Mouse (Mus musculus) layer of hippocampus, adult 18-20 months (tissue): ENCODE results near the gene Rab6b. TPM values are rescaled to one million over a fixed set of nuclear protein-coding genes. Genes with fewer than 3 reads are reported as not detected.
"Not testable (repeated sequence)": the region's sequence is repeated elsewhere in the genome, so short reads cannot be mapped to it uniquely, and the experiment has no call there.

Source experiments
- DNase-seq, 2 experiments: peaks; one replicate each; pipeline ENCODE4 v3.0.0; 2022; ENCODE audit warnings: low spot score in 2 of 2
- total RNA-seq, 2 experiments: library from RNA; stranded (reverse); gene quantifications; 2 replicates each; pipeline ENCODE4 v1.2.3; 2021

Rab6b gene
- total RNA-seq, 2 experiments from 2014 or later: 431 to 437 TPM

DNA sequence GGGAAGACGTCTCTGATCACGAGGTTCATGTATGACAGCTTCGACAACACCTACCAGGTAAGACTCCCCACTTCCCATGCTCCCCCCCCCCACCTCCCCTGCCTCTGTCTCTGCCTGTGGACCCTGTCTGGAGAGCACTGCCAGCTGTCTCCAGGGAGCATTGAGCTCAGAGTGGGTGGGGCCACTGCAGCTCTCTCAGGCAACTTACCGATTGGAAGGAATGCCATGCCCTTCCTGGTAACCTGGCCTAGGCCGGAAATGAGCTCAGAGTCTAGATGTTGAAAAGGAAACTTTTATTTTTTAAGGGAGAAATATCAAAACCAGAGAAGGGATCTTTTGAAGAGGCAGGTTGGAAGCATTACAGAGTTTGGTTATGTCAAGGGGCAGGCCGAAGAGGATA, 28.8 kb downstream of the Rab6b start:
- no peak for DNase-seq

DNA sequence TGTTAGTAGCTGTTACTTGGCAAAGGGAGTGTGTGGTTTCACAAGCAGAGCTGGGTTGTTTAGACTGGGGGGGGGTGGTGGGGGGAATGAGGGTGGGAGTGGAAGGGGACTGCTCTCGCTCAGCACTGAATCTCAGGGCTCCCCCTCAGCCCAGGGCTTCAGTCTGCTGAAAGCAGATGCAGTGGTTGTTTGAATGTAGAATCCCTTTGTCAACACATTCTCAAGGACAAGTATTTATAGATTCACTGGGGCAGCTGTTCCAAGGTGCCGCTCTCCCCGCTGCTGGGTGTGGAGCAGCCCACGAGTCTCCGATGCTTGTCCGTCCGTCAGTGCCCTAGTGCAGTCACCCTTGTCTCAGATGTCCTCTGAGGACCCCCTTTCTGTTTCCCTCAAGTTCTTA, 29.7 kb downstream of the Rab6b start:
- no peak for DNase-seq

DNA sequence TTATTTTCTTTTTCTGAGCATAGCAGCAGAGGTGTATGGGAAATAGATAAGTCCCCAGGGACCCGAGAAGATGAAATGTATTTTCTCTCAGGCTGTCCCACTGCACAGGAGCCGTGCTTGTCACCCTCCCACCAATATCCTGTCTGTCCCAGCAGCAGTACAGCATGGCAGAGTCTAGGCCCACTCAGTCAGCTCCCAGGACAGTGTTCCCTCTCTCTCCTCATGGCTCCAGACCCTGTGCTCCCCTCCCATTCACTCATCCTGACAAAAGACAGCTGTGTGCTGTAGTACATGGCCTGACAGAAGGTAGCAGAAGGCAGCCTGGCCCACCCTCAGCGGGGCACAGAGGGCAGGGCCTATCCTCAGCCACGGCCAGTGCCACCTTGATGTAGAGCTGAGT, 32.3 kb downstream of the Rab6b start:
- no peak for DNase-seq

DNA sequence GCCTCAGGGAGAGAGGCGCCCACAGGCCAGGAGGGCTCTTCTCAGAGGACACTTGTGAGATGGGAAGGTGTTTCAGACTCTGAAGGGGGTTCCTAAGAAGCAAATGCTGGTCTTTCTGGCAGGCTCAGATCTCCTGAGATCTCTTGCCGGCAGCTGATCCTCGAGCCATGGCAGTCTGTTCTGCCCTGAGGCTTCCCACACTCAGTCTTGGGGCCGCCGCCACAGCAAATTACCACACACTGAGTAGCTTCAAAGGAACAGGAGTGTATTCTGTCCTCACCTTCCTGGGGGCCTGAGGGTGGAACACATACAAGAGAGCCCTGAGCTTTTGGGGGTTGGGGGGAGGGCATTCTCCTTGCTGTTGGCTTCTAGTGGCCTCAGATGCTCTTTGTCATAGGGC, 33.8 kb downstream of the Rab6b start:
- no peak for DNase-seq

DNA sequence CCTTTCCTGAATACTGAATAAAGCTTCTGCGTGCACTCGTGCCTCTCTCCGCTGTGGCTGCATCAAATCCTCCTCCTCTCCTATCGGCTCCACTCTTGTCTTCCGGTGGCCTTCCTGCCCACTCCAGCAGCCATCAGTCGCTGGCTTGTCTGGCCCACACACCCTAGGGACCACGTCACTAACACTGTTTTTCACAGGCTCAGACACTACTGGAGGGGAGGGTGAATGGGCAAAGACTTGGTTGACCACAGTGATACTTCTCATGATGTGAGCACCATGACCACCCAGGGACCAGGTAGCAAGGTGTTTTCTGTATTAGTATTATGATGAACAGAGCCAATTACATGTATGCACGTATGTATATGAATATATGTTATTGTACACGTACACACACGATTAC, 34.7 kb downstream of the Rab6b start:
- no peak for DNase-seq

DNA sequence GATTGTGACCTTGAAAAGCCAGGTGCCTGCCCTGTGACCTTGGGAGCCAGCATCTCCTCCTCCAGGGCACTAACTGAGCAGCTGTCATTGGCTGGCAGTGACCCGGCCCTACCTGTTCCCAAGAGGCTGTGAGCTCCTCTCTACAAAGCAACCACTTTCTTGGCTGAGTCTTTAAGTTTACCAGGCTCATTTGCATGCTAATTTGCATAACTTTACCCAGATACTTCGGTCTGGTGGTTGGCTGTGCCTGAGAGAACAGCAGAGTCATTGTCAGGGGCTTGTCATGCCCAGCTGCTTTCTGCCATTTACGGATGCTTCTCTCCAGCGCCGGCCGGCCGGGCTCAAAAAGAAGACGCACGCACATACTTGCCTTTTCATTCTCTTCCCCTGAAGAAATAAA, 35.1 kb downstream of the Rab6b start:
- DNase-seq: peak; percentile 54 to 66

DNA sequence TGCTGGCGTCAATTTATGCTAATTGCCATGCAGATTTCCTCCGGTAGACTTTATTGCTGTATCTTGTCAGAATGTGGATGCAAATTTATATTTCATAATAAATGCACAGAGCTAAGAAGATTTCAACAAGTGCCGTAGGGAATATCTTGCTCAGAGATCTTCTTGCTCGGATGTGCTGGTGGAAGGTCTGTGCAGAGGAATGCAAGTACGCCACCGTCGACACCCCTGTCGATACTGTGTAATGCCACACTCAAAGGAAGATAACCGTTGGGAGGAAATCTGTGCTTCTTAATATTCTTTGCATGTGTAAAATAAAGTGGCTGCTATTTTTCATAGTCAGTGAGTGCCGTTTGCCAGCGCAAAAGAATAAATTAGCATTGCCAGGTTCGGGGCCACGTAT, 35.5 kb downstream of the Rab6b start:
- no peak for DNase-seq

DNA sequence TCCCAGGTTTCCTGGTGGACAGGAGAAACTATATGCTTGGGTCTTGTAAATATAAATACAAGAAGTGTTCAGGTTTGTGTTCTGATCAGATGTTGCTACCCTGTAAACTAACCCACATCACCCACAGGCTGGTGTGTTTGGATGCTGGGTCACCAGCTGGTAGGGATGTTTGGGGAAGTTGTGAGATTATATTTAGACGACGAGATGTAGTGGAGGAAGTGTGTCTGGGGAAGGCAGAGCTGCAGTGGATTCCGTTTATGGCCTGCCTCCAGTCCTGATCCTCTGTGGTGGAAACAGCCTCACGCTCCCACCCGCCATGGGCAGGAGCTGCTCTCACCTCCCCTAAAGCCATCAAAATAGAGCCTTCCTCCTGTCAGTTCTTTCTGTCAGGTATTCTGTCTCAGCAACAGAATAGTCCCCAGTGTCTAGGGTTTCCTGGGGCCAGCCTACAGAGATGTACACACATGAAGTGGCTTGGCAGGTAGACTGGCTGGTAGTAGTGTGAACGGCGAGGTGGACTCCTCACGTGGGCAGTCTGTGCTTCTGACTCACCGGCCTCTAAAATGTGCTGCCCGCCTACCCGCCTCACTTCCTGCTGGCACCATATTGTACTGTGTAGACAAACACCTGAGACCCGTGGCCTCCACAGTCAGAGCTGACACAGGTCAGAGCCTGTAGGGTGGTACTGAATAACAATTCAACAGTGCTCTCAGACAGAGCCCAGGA, 37.6 kb downstream of the Rab6b start:
- no peak for DNase-seq

DNA sequence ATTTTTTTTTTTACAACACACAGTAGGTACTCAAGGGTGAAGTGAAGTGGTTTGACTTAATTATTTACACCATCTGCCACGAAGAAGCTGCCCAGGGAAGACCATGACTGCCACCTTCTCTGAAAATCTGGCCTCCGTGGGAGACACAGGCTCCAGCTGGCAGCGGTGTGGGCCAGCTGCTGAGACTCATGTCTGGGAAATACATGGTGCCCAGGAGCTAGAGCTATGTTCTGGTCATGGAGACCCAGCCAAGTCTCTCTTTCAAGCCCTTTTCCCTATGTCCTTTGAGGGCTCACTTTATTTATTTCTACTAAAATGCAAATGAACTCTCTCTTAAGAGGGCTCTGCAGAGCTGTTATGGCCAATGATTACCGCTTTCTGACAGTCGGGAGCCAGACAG, 41.7 kb downstream of the Rab6b start:
- DNase-seq: no peak

DNA sequence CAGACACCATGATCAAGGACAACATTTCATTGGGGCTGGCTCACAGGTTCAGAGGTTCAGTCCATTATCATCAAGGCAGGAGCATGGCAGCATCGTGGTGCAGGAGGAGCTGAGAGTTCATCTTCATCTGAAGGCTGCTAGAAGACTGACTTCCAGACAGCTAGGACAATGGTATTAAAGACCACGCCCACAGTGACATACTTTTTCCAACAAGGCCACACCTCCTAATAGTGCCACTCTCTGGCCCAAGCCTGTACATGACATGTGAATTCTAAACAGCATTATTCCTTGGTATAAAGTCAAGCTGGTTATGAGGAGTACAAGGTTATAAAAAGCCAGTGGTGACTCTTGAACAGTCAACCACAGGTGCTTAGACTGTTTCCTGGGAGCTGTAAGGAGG, 43.0 kb downstream of the Rab6b start:
- DNase-seq: no peak

DNA sequence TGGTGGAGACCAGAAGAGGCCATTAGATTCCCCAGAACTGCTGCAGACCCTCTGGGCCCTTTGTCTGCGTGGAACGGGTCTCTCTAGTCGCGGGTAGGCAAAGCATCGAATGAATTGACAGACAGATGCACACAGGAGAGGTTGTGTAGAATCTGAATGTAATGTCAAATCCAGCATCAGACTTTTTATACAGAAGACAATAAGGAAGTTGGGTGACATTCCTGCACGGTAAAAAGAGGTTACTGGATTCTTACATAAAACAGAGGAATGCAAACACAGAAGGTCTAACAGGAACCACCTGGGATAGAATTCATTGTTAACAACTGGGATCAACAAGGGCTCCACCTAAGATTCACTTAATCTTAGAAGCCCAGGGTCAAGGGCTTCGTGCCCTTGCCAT, 43.6 kb downstream of the Rab6b start:
- not testable (repeated sequence) for DNase-seq

DNA sequence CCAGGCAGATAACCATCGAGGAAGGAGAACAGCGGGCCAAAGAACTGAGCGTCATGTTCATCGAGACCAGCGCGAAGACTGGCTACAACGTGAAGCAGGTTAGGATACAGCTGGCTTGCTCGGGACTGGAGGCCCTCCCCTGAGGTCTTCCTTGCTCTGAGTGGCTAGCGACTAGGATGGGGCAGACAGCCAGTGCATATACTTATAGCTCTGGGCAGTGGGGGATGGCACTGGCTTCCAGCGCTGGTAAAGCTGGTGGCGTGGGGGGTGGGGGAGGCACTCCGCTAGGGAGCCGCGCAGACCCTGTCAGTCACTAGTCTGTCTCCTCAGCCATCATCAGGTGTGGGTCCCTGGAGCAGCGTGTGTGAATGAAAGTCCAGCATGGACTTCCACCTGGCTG, 52.2 kb downstream of the Rab6b start:
- DNase-seq: no peak

DNA sequence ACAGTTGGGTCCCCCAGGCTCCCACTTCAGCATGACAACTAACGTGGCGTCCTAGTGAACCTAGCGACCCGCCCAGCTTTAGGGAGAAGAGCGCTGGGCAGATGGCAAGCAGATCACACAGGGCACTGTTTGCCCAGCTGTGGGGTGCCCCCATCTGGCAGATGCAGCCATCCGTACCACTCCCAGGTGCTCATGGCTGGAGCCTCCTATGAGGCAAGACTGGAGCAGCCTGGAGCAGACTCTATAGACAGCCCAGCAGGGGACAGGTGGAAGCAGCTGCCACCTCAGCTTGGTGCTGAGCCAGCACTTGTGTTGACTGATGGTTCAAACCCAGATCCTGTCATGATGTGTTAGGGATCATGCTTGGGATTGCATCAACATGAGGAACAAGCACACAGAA, 56.5 kb downstream of the Rab6b start:
- DNase-seq: no peak

DNA sequence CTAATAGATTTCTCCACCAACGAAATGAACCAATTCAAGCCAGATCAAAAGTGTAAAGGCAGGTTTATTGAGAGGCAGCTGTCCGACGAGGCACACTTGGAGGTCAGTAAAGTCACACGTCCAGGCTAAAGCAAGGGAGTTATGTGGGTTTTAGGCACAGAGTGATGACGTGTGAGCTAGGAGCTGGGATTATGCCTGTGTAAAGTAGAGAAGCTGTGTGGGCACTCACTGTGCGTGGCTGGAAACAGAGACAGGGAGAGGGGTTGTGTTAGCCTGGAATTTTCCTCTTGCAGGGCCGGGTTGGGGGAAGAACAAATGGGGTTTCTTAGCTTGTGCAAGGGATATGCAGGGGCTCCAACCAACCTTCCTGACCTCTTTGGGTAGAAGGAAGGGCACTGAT, 57.2 kb downstream of the Rab6b start:
- DNase-seq: peak in 1 of 2 experiments; percentile 48

DNA sequence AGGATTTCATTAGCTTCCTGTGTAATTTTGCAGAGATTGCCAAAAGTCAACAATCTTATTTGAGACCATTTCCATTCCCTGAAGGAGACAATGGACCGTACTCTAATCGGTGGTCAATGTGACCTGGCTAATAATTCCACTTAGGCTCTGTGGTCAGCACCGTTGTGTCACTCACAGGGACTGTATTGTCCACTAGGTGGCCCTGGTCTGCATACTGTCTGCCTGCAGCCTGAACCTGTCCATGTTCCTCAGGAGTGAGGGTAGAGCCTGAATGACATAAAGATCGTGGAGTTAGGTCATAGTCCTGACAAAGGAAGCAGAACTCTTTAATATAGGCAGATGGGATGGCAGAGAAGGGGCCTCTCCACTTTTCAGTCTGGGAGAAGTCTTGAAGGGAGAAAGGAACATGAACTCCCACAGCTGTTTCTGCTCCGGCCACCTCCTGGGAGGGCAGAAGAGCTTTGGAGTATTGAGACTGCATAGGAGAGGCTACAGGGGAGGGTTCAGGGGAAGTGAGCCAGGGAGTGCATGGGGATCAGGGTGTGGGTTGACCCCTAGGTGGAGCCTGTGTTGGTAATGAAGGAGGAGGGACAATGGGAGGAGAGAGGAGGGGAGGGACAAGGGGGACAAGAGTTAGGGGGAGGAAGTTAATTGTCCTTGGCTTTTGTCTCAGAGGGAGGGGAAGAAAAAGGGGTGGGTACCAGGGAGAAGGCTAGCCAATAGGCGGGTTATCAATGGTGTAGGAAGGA, 63.4 kb downstream of the Rab6b start:
- no peak for DNase-seq

DNA sequence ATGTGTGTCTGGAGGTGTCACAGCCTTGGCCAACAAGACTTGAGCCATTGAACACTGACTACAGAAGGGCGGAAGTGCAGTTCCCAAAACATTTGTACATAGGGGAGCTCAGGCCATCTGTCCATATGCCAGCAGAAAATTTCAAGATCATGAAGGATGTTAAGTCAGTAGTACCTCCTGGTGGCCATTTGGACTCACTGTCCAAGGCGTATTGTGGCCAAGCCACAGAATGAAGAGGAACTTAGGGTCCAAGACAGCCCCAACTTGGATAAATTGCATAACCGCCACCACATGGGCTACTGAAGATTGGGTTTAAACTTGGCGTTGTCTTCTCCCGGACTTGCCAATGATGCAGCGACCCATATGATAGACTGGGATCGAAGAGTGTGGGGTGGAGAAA, 64.1 kb downstream of the Rab6b start:
- no peak for DNase-seq

DNA sequence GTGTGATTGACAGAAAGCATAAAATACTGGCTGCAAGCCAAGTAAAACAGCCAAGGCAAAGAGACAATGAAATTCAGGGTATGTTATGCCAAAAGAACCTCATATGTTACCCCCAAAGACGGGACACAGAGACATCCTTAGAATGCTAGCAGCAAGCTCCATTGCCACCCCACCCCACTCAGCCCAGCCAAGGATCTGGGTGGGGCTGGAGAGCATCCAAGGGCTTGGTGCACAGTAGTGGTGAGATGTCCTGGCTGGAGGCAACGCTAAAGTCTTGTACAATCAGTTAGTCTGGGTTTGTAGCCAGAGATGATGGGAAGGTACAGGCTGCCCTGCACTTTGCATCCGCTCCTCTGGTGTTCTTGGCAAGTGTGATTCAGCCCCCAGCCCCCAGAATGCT, 68.7 kb downstream of the Rab6b start:
- DNase-seq: peak in 1 of 2 experiments; percentile 32

DNA sequence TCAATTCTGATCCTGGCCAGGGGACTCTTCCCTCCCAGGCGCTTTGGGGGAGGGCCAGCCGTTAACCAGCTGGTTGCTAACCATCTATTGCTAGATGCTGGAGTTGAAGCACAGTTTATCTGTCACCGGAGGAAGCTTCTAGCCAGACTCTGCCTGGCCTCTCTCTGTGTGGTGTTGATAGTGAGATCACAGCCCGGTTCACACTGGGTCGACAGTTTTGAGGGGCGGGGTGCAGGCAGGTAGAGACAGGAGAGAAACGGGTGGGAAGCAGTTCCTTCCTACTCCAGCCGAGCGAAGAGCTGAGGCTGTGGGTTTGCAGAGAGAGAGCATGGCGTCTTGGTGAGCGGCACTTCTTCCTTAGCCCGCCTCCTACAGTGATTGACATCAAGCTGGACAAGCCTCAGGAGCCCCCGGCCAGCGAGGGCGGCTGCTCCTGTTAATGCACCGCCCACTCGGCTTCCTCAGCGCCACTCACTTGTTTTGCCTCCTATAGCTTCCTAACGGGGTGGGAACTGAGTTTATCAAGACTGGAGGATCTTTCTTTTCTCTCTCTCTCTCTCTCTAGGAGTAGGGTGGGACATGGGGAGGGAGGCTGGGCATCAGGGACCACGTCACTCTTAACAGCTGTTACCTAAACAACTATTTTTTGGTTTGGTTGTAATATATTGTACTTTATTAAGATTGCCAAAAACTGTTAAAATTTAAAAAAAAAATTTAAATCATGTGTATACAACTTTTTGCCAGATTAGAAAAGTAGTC, 69.4 kb downstream of the Rab6b start:
- peak; percentile 16 to 35 for DNase-seq

DNA sequence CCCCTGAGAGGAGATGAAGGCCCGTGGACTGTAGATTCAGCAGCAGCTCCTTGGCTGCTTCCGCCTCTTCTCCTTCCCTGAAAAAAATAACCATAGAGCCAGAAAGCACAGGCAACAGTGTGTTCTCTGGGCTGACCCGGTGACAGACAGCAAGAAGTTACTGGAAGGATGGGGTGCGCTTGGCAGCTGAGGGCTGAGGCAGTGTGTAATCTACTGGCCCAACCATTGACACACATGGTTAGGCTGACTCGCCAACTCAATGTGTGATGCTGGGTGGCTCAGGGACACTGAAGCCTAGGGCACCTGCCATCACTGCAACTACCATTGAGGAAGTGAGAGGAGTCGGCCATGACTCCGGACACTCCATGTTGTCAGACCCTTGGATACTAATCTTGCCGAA, 70.3 kb downstream of the Rab6b start:
- no peak for DNase-seq

DNA sequence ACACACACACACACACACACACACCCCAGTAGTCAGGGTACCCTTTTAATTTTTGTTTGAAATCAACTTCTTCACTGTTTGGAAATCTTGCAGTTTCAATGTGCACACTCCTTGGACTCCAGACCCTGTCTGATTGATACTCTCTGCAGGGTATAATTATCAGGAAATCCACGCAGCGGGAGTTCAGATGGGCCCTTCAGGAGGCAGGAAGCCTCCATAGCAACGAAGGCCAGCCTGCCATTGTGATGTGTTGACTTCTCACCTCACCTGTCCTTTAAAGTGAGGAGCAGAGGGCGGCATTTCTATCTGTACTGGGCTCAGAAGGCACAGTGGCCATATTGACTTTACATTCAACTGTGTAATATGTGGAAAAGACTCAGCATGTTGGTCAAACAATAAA, 73.3 kb downstream of the Rab6b start:
- no peak for DNase-seq

DNA sequence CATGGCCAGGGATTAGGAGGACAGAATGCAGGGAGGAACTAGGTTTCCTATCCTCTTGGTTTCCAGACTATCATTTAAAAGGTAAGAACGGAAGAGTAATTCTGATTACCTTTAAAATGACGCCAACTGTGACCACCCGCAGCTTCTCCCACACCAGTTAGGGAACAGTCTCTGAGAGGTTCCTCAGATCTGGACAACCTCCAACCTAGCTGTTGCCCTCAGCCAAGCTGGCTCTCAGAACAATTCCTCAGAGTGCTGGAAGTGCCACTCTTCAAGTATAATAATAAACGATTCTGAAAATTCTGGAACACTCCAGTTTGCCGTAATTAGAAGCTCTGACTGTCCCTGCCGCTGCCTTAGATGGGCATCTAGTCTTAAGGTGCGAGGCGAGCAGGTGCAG, 74.4 kb downstream of the Rab6b start:
- DNase-seq: no peak

DNA sequence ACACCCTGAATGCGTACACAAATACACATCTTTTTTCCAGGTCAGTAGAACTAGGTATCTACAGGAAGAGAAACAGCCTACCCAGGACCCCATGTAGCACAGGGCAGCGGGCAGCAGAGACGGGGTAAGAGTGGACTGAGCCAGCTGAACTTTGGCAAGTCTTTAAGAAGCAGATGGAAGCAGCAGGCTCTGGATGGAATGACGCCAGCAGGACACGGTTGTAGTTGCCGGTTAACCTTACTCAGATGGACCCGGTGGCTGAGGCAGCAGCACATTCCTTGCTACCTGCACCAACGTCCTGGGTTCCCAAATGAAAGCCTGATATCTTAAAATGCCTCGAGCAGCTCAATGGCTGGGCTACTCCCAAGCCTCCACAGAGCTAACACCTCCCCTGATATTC, 75.2 kb downstream of the Rab6b start:
- no peak for DNase-seq
